In genomic region chr10:33865994-33866393, GRCm38 (mm10) we compare ENCODE assay signal across 29 mouse cellular contexts. TPM values are rescaled to one million over a fixed set of nuclear protein-coding genes. Genes with fewer than 3 reads are reported as not detected.
"Had no signal": no experiment of that assay in that cellular context is flagged by ENCODE, and none has a peak within 500 bp of the region (broad histone marks: within the 10 kb centered on the region; RNA-seq: fewer than 3 reads in every experiment).

No protein-coding gene starts in this region.

- H3K27ac ChIP-seq: heart, embryonic 10.5 days; hindbrain, embryonic 10.5 days; hindbrain, embryonic 12.5 days; hindbrain, embryonic 14.5 days; intestine, embryonic 15.5 days; kidney, embryonic 15.5 days; kidney, postnatal 0 days; layer of hippocampus, adult 2 months; left cerebral cortex, adult 2 months; limb, embryonic 10.5 days; limb, embryonic 12.5 days; liver, embryonic 13.5 days had no signal

- ATAC-seq: forebrain, postnatal 0 days; hindbrain, embryonic 16.5 days; inflammation-experienced regulatory T-cells, adult 6 months; intestine, embryonic 15.5 days; intestine, postnatal 0 days had no signal

- H3K9me3 ChIP-seq: heart, embryonic 10.5 days; heart, embryonic 12.5 days; hindbrain, embryonic 12.5 days; intestine, embryonic 15.5 days; kidney, embryonic 15.5 days; limb, embryonic 10.5 days; limb, embryonic 12.5 days; liver, embryonic 13.5 days had no signal

- H3K27me3 ChIP-seq: heart, embryonic 12.5 days; hindbrain, embryonic 12.5 days; intestine, embryonic 15.5 days; kidney, embryonic 15.5 days; limb, embryonic 12.5 days; liver, embryonic 13.5 days had no signal

- H3K36me3 ChIP-seq: heart, embryonic 10.5 days; heart, embryonic 12.5 days; hindbrain, embryonic 10.5 days; hindbrain, embryonic 12.5 days; intestine, embryonic 15.5 days; kidney, embryonic 15.5 days; limb, embryonic 10.5 days; limb, embryonic 12.5 days; liver, embryonic 13.5 days had no signal

- H3K4me2 ChIP-seq: heart, embryonic 12.5 days; hindbrain, embryonic 12.5 days; hindbrain, embryonic 14.5 days; intestine, embryonic 15.5 days; kidney, embryonic 15.5 days; limb, embryonic 12.5 days; liver, embryonic 13.5 days had no signal

- H3K4me3 ChIP-seq: heart, embryonic 10.5 days; heart, embryonic 12.5 days; hindbrain, embryonic 10.5 days; hindbrain, embryonic 12.5 days; intestine, embryonic 15.5 days; kidney, embryonic 15.5 days; layer of hippocampus, adult 2 months; left cerebral cortex, adult 2 months; limb, embryonic 10.5 days; limb, embryonic 12.5 days; liver, embryonic 13.5 days had no signal

- DNase-seq: forebrain, postnatal 0 days; gastrocnemius, postnatal 14 days; gastrocnemius, postnatal 36 days; heart, adult 18-20 months; heart, postnatal 10 days; heart, postnatal 4 days; kidney, adult 18-20 months; kidney, adult 8-10 months; kidney, postnatal 25 days; kidney, postnatal 4 days; liver, embryonic 13.5 days had no signal

- H3K9ac ChIP-seq: forebrain, postnatal 0 days; heart, embryonic 12.5 days; hindbrain, embryonic 12.5 days; hindbrain, embryonic 14.5 days; intestine, embryonic 15.5 days; kidney, embryonic 15.5 days; limb, embryonic 12.5 days; liver, embryonic 13.5 days had no signal

- H3K4me1 ChIP-seq: heart, embryonic 10.5 days; heart, embryonic 12.5 days; hindbrain, embryonic 10.5 days; hindbrain, embryonic 12.5 days; intestine, embryonic 15.5 days; kidney, embryonic 15.5 days; limb, embryonic 10.5 days; limb, embryonic 12.5 days; liver, embryonic 13.5 days had no signal

RNA-seq across cellular contexts. Expression of gene Sult3a1, which starts 8.5 kb away (rescaled TPM):
- polyA plus RNA-seq: forebrain, postnatal 0 days; heart, embryonic 10.5 days; heart, embryonic 12.5 days; heart, embryonic 14.5 days; heart, embryonic 16.5 days; hindbrain, embryonic 10.5 days; hindbrain, embryonic 12.5 days; hindbrain, embryonic 14.5 days; hindbrain, embryonic 16.5 days; inflammation-experienced regulatory T-cells, adult 6 months; intestine, embryonic 15.5 days; intestine, postnatal 0 days; kidney, embryonic 15.5 days; kidney, postnatal 0 days; limb, embryonic 10.5 days; limb, embryonic 12.5 days; limb, embryonic 14.5 days; liver, embryonic 13.5 days had no signal

RNA-seq across cellular contexts. Expression of gene Rsph4a, which starts 38.9 kb away (rescaled TPM):
- polyA plus RNA-seq: heart, embryonic 10.5 days; heart, embryonic 12.5 days; intestine, embryonic 15.5 days; limb, embryonic 10.5 days; limb, embryonic 12.5 days; liver, embryonic 13.5 days had no signal
